Mouse (Mus musculus): Measurements from ENCODE around the gene Lrrc49. TPM values are rescaled to one million over a fixed set of nuclear protein-coding genes. Genes with fewer than 3 reads are reported as not detected.

Gene Lrrc49
- total RNA-seq, 2 experiments from 2014 or later, result 54.7 to 59.3 TPM

DNA sequence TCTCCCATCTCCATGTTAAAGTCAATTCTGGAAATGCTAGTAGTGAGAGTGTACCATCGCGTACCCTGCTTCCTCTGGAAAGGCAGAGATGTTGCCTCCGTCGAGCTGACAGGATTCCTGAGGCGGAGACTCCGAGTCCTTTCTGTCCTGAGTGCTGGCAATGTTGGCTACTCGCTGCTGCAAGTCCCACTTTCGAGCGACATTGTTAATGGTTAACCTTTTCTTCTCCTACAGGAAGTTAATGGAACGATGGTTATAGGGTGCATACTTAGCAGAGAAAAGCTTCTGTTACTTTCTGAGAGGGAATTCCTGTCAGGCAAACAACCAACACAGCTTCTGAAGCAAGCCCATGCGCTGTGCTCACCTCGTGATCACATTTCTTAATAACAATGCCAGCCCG is 77.8 kb downstream of the Lrrc49 start:
- no peak for TF ChIP-seq CTCF (conservative IDR thresholded peaks at IDR 0.05)
- DNase-seq (ENCODE audit: low spot score in 2 of 2), result no peak

DNA sequence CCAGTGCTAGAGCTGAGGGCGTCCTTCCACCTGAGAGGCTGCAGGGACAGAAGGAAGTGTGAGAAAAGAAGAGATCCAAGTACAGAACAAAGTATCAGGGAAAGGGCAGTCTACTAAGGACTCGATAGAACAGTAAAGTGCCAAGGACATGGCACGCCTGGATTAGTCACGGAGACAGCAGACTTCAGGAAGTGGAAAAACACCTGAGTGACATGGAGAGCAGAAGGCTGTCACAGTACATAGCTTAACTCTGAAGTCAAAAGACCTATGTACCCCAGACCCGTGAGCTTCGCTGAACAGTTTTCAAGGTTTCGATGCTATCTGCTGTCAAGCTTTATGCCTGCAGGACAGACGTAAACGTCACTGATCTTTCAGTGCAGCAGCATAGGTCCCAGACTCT is 79.1 kb downstream of the Lrrc49 start:
- no peak for TF ChIP-seq CTCF (conservative IDR thresholded peaks at IDR 0.05)
- no peak overlapping the region for H3K4me3 ChIP-seq
- no peak overlapping the region for H3K27ac ChIP-seq
- DNase-seq (ENCODE audit: low spot score in 2 of 2), result no peak

More for the DNA sequence above, 77.8 kb downstream of the Lrrc49 start:
- H3K4me3 ChIP-seq, result no peak overlapping the region
- no peak overlapping the region for H3K27ac ChIP-seq

DNA sequence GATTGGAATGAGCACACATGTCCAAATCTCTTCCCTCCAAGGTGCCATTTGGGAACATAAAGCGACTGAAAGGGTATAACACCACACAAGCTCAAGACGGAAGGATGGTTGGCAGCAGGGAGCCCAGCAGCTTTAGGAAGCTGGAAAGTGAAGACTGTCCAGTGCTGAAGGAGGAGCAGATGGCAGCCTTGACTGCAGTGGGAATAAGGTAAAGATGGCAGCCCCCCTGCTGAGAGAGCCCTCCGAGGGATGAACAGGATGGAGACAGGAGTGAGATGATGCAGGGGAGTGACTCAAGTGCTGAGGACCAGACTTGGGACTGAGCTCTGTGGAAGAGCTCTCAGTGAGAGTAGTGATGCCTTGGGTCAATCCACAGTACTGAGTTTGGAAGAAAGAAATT is 79.9 kb downstream of the Lrrc49 start:
- no peak for TF ChIP-seq CTCF (conservative IDR thresholded peaks at IDR 0.05)
- Histone ChIP-seq H3K27ac (no peak overlapping the region), H3K4me3 (no peak overlapping the region)
- no peak for DNase-seq (ENCODE audit: low spot score in 2 of 2)

DNA sequence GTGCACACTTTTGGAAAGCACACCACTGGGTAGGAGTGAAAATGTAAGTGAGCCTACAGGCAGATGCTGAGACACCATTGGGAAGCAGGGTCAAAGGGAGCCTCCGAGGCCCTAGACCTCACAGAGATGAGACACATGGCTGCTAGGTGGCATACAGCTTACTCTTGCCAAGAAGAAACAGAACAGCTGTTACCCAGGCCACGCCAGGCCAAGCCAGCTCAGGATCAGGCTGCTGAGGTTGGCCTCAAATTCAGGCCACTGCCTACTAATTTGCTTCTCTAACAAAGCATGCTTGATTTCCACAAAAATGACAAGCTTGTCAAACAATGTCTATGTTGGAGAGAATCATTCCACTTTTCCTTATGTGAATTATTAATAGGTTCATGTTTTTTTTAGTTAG is 83.0 kb downstream of the Lrrc49 start:
- H3K4me3 ChIP-seq, result no peak overlapping the region
- TF ChIP-seq CTCF (conservative IDR thresholded peaks at IDR 0.05), result no peak
- no peak overlapping the region for H3K27ac ChIP-seq
- no peak for DNase-seq (ENCODE audit: low spot score in 2 of 2)

DNA sequence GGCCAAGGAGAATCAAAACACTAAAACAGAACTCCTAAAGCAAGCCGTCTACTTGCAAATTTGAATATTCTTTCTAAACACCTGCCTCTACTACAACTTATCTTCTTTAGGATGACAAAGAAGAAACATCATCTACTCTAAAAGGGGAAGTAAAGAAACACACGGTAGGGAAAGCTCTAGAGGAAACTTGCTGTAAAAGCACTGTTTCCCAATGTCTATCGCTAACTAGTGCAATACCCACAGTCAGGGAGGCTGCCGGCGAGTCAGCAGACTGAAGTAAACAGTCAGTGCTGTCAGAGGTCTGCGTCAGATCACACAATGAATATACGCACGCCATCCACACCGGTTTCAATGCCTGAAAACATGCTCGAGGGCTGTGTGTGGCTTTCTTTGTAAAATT is 86.0 kb downstream of the Lrrc49 start:
- DNase-seq (ENCODE audit: low spot score in 2 of 2), result no peak
- no peak overlapping the region for H3K27ac ChIP-seq
- H3K4me3 ChIP-seq, result no peak overlapping the region
- no peak for TF ChIP-seq CTCF (conservative IDR thresholded peaks at IDR 0.05)

DNA sequence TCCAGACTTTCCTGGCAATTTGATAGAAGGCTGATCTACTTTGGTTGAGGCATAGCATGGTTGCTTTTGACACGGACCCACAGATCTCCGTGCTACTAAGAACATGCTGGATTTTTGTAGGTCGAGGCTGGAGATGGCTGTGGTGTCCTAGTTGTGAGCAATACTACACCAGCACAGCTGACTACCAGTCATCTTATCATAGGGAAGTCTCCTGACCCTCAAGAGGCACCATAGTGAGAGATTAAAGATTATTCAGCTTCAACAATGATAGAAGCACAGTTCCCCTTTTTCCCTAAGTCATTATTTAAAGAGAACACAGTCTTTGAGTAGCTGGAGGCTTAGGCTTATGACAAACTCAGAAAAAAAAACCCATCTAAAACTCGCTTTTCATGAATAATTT is 87.7 kb downstream of the Lrrc49 start:
- no peak for TF ChIP-seq CTCF (conservative IDR thresholded peaks at IDR 0.05)
- no peak overlapping the region for H3K4me3 ChIP-seq

DNA sequence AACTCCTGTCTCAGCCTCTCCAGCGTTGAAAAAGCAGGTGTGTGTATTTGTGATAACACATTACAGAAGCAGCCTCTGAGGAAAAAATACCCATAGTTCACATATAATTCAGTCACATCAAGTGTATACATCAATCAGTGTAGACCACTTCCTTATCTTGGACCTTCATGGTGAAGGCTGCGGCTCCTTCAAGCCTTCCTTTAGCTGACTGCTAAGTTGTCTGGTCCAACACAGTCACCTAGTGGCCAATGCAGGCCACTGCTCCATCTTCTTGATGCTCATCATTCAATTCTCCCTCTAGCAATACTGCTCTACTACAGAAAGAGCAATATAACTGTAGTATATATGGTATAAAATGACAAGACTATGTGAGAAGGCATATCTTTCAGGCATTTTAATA is 88.5 kb downstream of the Lrrc49 start:
- TF ChIP-seq CTCF (conservative IDR thresholded peaks at IDR 0.05), result peak; percentile 91
- no peak for DNase-seq (ENCODE audit: low spot score in 2 of 2)
- no peak overlapping the region for H3K4me3 ChIP-seq
- no peak overlapping the region for H3K27ac ChIP-seq

More for the DNA sequence above, 87.7 kb downstream of the Lrrc49 start:
- DNase-seq (ENCODE audit: low spot score in 2 of 2), result no peak
- H3K27ac ChIP-seq, result no peak overlapping the region

DNA sequence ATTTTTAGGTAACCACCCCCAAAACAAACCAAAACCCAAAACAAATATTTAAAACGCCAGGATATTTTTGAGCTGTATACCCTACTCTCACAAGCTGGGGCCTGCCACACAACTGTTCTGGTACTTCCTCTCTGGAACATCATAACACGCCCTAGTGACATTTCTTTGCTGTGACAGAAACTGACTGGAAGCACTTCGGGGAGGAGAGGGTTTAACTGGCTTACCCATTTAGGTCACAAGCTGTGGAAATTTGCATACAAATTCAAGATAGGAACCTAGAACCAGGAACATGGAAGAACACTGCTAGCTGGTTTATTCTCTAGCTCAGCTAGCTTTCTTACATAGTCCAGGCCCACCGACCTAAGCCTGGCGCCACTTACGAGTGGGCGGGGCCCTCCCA is 92.6 kb downstream of the Lrrc49 start:
- no peak for TF ChIP-seq CTCF (conservative IDR thresholded peaks at IDR 0.05)
- no peak overlapping the region for H3K27ac ChIP-seq
- no peak overlapping the region for H3K4me3 ChIP-seq
- no peak for DNase-seq (ENCODE audit: low spot score in 2 of 2)

DNA sequence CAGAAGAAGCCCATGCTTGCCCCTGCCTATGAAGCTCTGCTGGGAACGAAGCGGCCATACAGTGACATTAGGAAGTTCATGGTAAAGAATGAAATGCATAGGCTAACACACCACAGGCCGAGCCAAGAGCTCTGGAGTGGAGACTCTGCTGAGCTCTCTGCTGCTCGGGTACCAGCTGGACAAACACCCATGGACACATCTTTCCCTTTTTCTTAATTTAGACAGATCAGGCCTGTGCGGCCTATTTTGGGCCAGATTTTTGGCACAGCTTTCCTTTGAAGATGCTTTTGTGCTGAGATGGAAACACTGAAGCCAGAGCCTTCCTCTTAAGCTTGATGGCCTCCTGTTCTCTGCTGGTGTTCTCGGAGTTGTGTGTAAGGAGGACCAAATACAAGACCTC is 95.0 kb downstream of the Lrrc49 start:
- no peak for TF ChIP-seq CTCF (conservative IDR thresholded peaks at IDR 0.05)
- peak overlapping the region; percentile 59 for H3K27ac ChIP-seq
- no peak for DNase-seq (ENCODE audit: low spot score in 2 of 2)
- no peak overlapping the region for H3K4me3 ChIP-seq

DNA sequence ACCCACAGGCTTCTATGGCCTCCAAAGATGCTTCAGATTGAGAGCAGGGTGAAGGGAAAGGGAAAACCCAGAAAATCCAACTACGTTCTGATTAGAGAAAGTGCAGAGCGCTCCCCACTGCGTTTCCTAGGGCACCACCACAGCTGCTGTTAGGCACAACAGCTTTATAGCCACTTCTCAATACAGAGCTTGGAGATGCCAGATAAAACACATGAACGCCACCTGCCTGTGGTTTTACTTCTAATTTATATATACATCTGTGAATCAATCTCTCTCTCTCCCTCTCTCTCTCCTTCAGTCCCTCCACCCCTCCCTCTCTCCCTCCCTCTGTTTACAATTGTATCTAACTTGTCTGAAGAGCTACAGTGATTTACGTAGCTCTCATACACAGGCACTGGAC is 95.6 kb downstream of the Lrrc49 start:
- H3K4me3 ChIP-seq, result no peak overlapping the region
- peak; percentile 56 for TF ChIP-seq CTCF (conservative IDR thresholded peaks at IDR 0.05)
- DNase-seq (ENCODE audit: low spot score in 2 of 2), result no peak
- H3K27ac ChIP-seq, result peak overlapping the region; percentile 59; the same call in 1 of the 2 replicates

DNA sequence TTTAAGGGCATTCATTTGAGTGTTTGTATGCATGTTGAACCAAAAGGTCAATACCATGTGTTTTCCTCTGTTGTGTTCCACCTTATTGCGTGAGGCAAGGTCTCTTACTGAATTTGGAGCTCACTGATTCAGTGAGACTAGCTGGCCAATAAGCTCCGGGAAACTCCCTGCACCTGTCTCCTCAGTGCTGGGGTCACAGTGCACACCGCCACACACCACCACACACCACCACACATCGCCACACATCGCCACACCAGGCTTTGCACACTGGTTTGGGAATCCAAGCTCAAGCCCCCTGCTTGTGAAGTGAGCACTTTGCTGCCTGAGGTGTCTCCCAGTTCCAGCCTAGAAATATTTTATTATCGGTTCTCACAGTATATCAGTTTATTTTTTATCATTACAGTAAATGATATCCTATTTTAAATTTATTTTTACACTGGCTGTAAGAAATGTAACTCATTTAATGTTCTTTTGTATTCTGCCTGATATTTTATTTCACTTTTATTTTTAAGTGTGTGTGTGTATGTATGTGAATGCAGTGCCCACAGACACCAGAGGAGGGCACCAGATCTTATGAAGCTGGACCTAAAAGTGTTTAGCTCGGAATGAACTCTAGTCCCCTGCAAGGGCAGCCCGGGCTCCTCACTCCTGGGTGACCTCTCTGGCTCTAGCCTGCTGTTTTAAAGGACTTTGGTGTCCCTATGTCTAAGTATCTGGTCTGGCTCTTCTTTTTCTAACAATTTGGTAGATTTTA is 96.9 kb downstream of the Lrrc49 start:
- peak; percentile 55 for TF ChIP-seq CTCF (conservative IDR thresholded peaks at IDR 0.05)
- DNase-seq (ENCODE audit: low spot score in 2 of 2), result no peak
- Histone ChIP-seq H3K27ac (no peak overlapping the region), H3K4me3 (no peak overlapping the region)

DNA sequence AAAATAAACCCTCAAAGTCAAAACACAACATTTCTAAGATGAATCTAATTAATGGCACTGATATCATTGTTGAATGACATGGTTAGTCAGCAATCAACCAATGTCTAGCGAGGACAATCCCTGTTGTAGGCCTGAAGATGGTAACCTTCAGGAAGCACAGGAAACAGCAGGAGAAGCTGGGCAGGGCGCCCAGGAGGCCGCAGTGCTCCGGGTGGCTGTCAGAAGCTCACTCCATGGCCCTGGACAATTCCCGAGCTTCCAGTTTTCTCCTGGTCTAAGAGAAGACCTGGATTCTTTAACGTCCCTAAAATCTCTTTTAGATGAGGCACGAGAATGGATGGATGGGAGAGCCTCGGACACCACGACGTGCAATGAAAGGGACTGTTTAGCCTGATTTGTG is 99.0 kb downstream of the Lrrc49 start:
- no peak for DNase-seq (ENCODE audit: low spot score in 2 of 2)
- Histone ChIP-seq H3K4me3 (no peak overlapping the region), H3K27ac (no peak overlapping the region)
- TF ChIP-seq CTCF (conservative IDR thresholded peaks at IDR 0.05), result no peak

DNA sequence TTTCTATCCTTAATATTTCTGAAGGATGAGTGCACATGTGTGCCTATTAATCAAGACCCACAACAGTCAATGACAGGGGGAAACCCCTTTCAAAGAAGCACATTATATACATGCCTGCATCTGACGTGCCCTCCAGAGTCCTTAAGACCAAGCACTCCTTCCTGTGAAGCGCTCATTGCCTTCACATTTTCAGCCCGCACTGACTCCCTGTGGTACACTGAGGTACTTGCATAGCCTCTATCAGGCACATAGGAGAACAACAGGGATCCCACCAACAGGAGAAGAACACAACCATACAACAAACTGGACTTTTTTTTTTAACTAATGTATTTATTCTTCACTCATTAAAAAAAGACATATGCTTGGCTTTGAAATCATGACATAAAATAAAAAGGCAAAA is 101.0 kb downstream of the Lrrc49 start:
- Histone ChIP-seq H3K4me3 (no peak overlapping the region), H3K27ac (no peak overlapping the region)
- no peak for DNase-seq (ENCODE audit: low spot score in 2 of 2)
- peak; percentile 62 for TF ChIP-seq CTCF (conservative IDR thresholded peaks at IDR 0.05)

DNA sequence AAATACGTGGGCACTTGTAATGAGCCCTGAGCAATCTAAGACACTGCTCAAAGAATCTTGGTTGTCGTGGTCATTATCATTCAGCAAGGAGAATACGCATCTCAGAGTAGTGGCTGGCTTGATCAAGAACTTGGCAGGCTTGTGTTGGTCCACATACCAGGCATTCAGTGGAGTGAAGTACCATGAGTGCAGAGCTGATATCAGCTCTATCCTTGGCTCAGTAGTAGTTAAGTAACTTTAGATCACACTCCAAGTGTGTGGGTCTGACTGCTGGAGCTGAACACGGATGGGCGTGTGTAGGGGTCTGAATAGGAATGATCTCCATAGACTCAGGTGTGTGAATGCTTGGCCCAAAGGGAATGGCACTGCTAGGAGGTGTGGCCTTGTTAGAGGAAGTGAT is 102.8 kb downstream of the Lrrc49 start:
- H3K27ac ChIP-seq, result no peak overlapping the region
- no peak for DNase-seq (ENCODE audit: low spot score in 2 of 2)
- H3K4me3 ChIP-seq, result no peak overlapping the region
- TF ChIP-seq CTCF (conservative IDR thresholded peaks at IDR 0.05), result no peak
